Mouse (Mus musculus): ENCODE data around the gene Ube2h. TPM values are rescaled to one million over a fixed set of nuclear protein-coding genes. Genes with fewer than 3 reads are reported as not detected.

Ube2h gene
- polyA plus RNA-seq, 1 experiment from 2014 or later: 40.1 TPM

- H3K27me3 ChIP-seq: peaks cover 76% of the 10 kb centered on the region
- H3K27ac ChIP-seq: no peak overlapping the region
- H3K4me2 ChIP-seq: no peak overlapping the region
- no peak for ATAC-seq (ENCODE audit: borderline replicate concordance, extremely low read depth, low FRiP score, low TSS enrichment)
- no peaks in the 10 kb centered on the region for H3K9me3 ChIP-seq
- H3K4me1 ChIP-seq: peaks cover 43% of the 10 kb centered on the region
- H3K9ac ChIP-seq: no peak overlapping the region
- WGBS: 16% methylated on average over 11 of the region's 11 CpGs
- H3K4me3 ChIP-seq: no peak overlapping the region
- H3K36me3 ChIP-seq: no peaks in the 10 kb centered on the region
These were observed 125.3 kb downstream of the Ube2h start for GRCm38 (mm10) chr6:30179046-30179445.

GRCm38 (mm10) chr6:30178023-30178639 lies 126.2 kb downstream of the Ube2h start:
- peaks cover 53% of the 10 kb centered on the region for H3K4me1 ChIP-seq
- no peaks in the 10 kb centered on the region for H3K9me3 ChIP-seq
- no peaks in the 10 kb centered on the region for H3K36me3 ChIP-seq
- no peak for ATAC-seq (ENCODE audit: borderline replicate concordance, extremely low read depth, low FRiP score, low TSS enrichment)
- H3K4me2 ChIP-seq: no peak overlapping the region
- 3% methylated on average over 27 of the region's 27 CpGs for WGBS
- H3K27ac ChIP-seq: no peak overlapping the region
- no peak overlapping the region for H3K9ac ChIP-seq
- H3K4me3 ChIP-seq: no peak overlapping the region
- peaks cover 85% of the 10 kb centered on the region for H3K27me3 ChIP-seq

- WGBS: 2% methylated on average over 14 of the region's 14 CpGs
- H3K9ac ChIP-seq: no peak overlapping the region
- H3K4me2 ChIP-seq: no peak overlapping the region
- peaks cover 59% of the 10 kb centered on the region for H3K4me1 ChIP-seq
- no peaks in the 10 kb centered on the region for H3K36me3 ChIP-seq
- H3K27me3 ChIP-seq: peaks cover 93% of the 10 kb centered on the region
- H3K4me3 ChIP-seq: no peak overlapping the region; the same call in 1 of the 2 replicates
- ATAC-seq (ENCODE audit: borderline replicate concordance, extremely low read depth, low FRiP score, low TSS enrichment): no peak
- no peak overlapping the region for H3K27ac ChIP-seq
- H3K9me3 ChIP-seq: no peaks in the 10 kb centered on the region
These were observed 127.0 kb downstream of the Ube2h start for GRCm38 (mm10) chr6:30177305-30177704.

DNA sequence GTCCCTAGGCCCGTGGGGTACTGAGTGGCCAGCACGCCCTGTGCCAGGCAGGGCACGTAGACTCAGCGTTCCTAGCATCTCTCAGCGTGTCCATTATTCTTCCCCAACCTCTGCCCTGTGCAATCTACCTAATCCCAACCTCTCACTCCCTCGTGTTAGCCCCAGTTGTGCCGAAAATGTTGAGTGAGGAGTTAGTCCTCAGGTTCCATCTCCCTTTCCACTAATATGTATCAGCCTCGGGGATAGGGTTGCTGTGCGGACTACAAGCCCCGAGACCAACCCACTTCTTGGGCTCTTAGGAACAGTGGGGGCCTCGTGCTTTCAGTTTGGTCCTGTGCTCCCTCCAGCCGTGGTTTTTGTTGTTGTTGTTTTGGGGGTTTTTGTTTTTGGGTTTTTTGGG lies 127.8 kb downstream of the Ube2h start:
- ATAC-seq (ENCODE audit: borderline replicate concordance, extremely low read depth, low FRiP score, low TSS enrichment): no peak
- H3K27me3 ChIP-seq: peaks cover 98% of the 10 kb centered on the region
- H3K4me2 ChIP-seq: peak overlapping the region; percentile 58; the same call in 1 of the 2 replicates
- H3K27ac ChIP-seq: no peak overlapping the region
- H3K4me3 ChIP-seq: peak overlapping the region; percentile 25; the same call in 1 of the 2 replicates
- H3K9ac ChIP-seq: no peak overlapping the region
- WGBS: 2% methylated on average over 12 of the region's 12 CpGs
- H3K9me3 ChIP-seq: no peaks in the 10 kb centered on the region
- H3K4me1 ChIP-seq: peaks cover 59% of the 10 kb centered on the region
- no peaks in the 10 kb centered on the region for H3K36me3 ChIP-seq

DNA sequence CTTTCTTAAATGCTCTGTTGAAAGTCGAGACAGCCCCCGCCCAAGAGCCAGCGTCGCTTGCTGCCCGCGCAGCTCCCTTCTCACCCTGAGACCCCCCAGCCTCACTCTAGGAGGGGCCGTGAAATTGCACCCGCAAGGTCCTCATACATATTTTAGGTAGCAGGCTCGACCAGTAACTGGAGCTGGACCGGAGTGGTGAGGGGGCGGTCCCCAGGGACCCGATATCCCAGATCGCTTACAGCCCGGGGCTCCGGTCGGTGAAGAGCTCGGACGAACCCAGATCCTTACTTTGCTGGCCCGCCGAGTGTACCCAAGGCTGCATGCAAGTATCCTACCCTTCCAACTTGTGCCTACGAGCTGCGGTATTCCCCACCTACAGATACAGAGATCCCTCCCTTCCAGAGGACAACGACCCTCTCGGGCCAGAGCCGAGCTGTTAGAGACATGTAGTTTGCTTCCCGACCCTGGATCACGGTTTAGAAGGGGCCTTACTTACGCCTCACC lies 128.4 kb downstream of the Ube2h start:
- WGBS: 1% methylated on average over 28 of the region's 28 CpGs

DNA sequence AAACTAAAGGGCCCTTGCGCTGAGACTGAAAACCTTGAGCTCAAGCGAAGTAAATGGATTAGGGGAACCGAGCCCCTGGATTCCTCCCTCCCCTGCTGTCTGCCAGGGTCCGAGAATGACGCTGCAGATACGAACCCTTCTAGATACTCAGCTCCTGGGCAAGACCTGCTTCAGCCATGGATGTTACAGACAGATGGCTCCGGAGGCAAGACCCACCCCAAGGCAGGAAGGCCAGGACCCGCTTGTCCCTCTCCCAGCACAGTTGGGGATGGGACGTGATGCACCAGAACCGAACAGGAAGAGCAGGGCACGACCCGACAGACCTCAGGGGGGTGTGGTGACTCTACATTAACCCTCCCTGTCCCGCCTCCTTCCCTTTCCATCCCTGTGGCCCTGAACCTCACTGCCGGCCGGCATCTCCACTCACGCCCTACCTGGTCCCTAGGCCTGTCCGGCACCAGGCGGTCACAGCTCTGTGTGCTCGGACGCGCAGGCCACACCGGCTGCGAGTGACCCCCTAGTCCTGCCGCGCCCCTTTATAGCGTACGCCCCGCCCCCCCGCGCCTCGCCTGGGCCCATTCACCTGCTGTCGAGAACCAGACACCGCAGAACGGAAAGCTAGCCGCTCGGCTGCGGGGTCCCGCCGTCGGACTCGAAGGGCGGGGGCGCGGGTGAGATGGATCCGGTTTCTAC lies 129.0 kb downstream of the Ube2h start:
- ATAC-seq (ENCODE audit: borderline replicate concordance, extremely low read depth, low FRiP score, low TSS enrichment): no peak
- peaks cover 98% of the 10 kb centered on the region for H3K27me3 ChIP-seq
- H3K4me1 ChIP-seq: peaks cover 57% of the 10 kb centered on the region
- H3K36me3 ChIP-seq: no peaks in the 10 kb centered on the region
- H3K9me3 ChIP-seq: no peaks in the 10 kb centered on the region
- H3K4me2 ChIP-seq: peak overlapping the region; percentile 58
- H3K27ac ChIP-seq: no peak overlapping the region
- peak overlapping the region; percentile 48 for H3K4me3 ChIP-seq
- no peak overlapping the region for H3K9ac ChIP-seq
- 2% methylated on average over 45 of the region's 45 CpGs for WGBS

More for the DNA sequence above, 128.4 kb downstream of the Ube2h start:
- ATAC-seq (ENCODE audit: borderline replicate concordance, extremely low read depth, low FRiP score, low TSS enrichment): no peak
- H3K9ac ChIP-seq: no peak overlapping the region
- H3K27me3 ChIP-seq: peaks cover 98% of the 10 kb centered on the region
- H3K4me1 ChIP-seq: peaks cover 59% of the 10 kb centered on the region
- peak overlapping the region; percentile 58 for H3K4me2 ChIP-seq
- no peaks in the 10 kb centered on the region for H3K36me3 ChIP-seq
- no peak overlapping the region for H3K27ac ChIP-seq
- H3K9me3 ChIP-seq: no peaks in the 10 kb centered on the region
- H3K4me3 ChIP-seq: peak overlapping the region; percentile 25

GRCm38 (mm10) chr6:30174461-30175224 lies 129.7 kb downstream of the Ube2h start:
- Histone ChIP-seq H3K27ac (0 out of 2 replicates have a peak overlapping the region, but pooled peaks have one; percentile 15), H3K27me3 (peaks cover 98% of the 10 kb centered on the region), H3K9ac (no peak overlapping the region), H3K4me3 (peak overlapping the region; percentile 48), H3K36me3 (no peaks in the 10 kb centered on the region), H3K4me2 (peak overlapping the region; percentile 58), H3K4me1 (peaks cover 51% of the 10 kb centered on the region), H3K9me3 (no peaks in the 10 kb centered on the region)
- under 1% methylated on average over 33 of the region's 33 CpGs for WGBS
- peak; percentile 12 for ATAC-seq (ENCODE audit: borderline replicate concordance, extremely low read depth, low FRiP score, low TSS enrichment)

DNA sequence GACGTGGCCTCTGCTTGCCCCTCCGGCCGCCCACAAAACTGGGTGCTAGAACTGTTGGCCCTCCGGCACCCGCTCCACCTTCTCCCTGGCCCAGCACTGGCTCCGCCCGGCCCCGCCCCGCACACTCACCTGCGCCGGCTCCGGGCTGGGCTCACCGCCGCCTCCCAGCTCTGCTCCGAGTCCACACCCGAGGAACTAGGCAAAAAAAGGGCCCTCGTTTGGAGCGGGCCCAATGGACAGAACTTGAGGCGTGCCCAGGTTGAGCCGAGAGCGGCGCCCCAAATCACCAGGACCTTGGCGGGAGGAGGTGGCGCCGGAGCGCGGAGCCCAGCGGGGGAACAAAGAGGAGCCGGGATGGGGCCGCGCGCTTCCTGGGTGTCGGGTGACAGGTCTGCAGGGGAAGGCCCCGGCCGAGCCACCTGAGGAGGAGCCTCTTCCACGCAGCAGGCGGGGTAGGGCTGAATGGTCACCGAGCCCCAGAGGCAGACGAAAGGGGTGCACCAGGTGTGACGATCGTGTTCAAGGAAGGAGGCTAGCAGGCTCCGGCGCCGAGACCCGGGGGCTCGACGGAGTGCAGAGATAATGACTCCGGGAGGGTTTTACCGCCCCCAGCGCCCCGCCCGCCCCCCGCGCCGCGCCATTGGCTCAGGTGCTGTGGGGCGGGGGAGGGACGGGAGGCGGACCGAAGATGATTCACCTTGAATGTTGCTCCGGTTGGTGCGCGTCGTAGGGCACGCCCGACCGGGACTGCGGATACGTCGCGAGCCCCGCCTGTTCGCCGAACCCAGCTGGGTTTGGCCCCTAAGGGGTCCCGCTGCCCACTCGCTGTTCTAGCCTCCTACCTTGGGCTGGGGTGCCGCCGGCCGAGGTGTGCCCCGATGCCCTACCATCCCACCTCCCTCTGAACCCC lies 130.5 kb downstream of the Ube2h start:
- Histone ChIP-seq H3K27me3 (peaks cover 98% of the 10 kb centered on the region), H3K4me2 (peak overlapping the region; percentile 58), H3K9me3 (no peaks in the 10 kb centered on the region), H3K4me1 (peaks cover 51% of the 10 kb centered on the region), H3K9ac (peak overlapping the region; percentile 56), H3K36me3 (no peaks in the 10 kb centered on the region), H3K4me3 (peak overlapping the region; percentile 48), H3K27ac (peak overlapping the region; percentile 82)
- peak; percentile 58 for ATAC-seq (ENCODE audit: borderline replicate concordance, extremely low read depth, low FRiP score, low TSS enrichment)
- WGBS: under 1% methylated on average over 71 of the region's 80 CpGs

DNA sequence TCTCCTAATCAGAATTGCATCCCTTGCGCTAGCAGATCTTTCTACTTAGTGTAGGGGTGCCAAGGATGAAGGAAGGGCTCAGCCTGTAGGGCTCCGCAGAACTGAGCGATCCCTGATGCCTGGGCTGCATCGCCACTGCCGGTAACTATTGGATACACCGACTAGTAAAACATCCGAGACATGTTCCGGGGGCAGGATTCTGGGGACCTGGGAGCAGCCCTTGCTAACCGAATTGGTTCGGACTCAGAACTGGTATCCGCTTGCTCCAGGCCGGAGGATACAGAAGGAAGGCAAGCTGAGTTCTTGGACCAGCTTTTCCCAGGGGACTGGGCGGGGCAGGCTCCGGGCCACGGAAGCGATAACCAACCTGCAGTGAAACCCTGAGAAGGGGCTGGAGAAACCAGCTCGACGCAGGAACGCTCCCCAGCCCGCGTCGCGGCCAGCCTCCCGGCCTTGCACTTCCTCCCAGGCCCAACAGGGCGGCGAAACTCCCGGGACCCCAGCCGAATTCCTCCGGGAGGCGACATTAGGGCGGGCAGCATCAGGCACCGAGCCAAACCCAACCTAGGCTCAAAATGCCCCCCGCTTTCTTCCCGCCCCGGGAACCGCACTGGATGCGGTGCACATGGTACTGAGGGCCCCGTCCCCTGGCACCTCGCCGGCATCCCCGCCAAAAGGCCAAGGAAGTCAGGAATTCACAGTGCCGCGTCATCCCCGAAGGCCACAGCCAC lies 131.4 kb downstream of the Ube2h start:
- peak overlapping the region; percentile 58 for H3K4me2 ChIP-seq
- peak overlapping the region; percentile 82 for H3K27ac ChIP-seq
- ATAC-seq (ENCODE audit: borderline replicate concordance, extremely low read depth, low FRiP score, low TSS enrichment): no peak
- H3K4me3 ChIP-seq: peak overlapping the region; percentile 48
- no peaks in the 10 kb centered on the region for H3K9me3 ChIP-seq
- 2% methylated on average over 44 of the region's 44 CpGs for WGBS
- no peaks in the 10 kb centered on the region for H3K36me3 ChIP-seq
- H3K27me3 ChIP-seq: peaks cover 90% of the 10 kb centered on the region
- H3K4me1 ChIP-seq: peaks cover 47% of the 10 kb centered on the region
- peak overlapping the region; percentile 56 for H3K9ac ChIP-seq

DNA sequence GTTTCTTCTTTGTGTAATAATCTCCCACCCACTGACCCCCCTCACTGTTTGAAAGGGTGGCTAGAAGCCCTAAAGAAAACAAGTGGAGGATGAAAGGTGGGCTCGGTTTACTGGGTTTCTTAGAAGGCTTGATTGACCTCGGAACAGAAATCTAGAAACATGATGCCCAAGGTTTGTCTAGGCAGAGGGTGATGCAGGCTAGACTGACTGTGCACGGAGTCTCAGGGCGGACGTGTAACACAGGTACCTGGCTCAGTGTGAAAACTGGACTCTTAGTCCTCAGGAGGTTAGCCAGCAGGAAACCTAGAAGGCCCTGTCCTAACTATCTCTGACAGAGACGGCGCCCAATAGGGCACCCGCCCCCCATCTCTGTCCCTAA lies 131.9 kb downstream of the Ube2h start:
- no peak for ATAC-seq (ENCODE audit: borderline replicate concordance, extremely low read depth, low FRiP score, low TSS enrichment)
- no peak overlapping the region for H3K27ac ChIP-seq
- peak overlapping the region; percentile 48 for H3K4me3 ChIP-seq
- peaks cover 44% of the 10 kb centered on the region for H3K4me1 ChIP-seq
- peaks cover 86% of the 10 kb centered on the region for H3K27me3 ChIP-seq
- no peaks in the 10 kb centered on the region for H3K9me3 ChIP-seq
- no peaks in the 10 kb centered on the region for H3K36me3 ChIP-seq
- 0 out of 2 replicates have a peak overlapping the region, but pooled peaks have one; percentile 56 for H3K9ac ChIP-seq
- 8% methylated on average over 8 of the region's 8 CpGs for WGBS
- peak overlapping the region; percentile 58 for H3K4me2 ChIP-seq

Data from lung, embryonic 15.5 days (tissue).